Mouse (Mus musculus): ENCODE measurements around the gene Arhgap35. TPM values are rescaled to one million over a fixed set of nuclear protein-coding genes. Genes with fewer than 3 reads are reported as not detected.

Gene Arhgap35
- polyA plus RNA-seq, 1 experiment from 2014 or later = 40.0 TPM

DNA sequence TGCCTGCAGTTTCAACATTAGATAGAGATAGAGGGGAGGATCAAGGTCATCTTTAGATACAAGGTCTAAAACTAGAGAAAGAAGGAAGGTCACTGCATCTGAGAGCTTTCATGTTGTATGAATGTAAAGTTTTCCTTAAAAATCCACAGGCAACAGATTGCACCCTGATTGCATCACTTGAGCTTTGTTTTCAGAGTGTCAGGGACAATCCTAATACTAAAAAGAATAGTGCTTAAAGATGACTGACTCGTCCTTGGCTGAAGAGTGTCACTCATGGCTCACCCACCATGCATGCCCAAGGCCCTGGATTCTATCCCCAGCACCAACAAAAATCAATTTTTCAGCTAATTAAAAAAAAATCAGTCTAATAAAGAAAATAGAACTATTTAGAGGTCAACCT, 23.5 kb downstream of the Arhgap35 start:
- no peak overlapping the region for H3K9ac ChIP-seq
- ATAC-seq (ENCODE audit: low FRiP score) = no peak
- H3K36me3 ChIP-seq = 0 out of 2 replicates have a peak, but pooled peaks cover 8% of the 10 kb centered on the region
- 87% methylated on average over 1 of the region's 1 CpGs for WGBS
- no peaks in the 10 kb centered on the region for H3K9me3 ChIP-seq (replicated peaks)
- H3K4me3 ChIP-seq = no peak overlapping the region
- H3K4me2 ChIP-seq (replicated peaks) = no peak overlapping the region
- no peak overlapping the region for H3K27ac ChIP-seq
- H3K4me1 ChIP-seq = 0 out of 2 replicates have a peak, but pooled peaks cover 2% of the 10 kb centered on the region
- H3K27me3 ChIP-seq = no peaks in the 10 kb centered on the region

DNA sequence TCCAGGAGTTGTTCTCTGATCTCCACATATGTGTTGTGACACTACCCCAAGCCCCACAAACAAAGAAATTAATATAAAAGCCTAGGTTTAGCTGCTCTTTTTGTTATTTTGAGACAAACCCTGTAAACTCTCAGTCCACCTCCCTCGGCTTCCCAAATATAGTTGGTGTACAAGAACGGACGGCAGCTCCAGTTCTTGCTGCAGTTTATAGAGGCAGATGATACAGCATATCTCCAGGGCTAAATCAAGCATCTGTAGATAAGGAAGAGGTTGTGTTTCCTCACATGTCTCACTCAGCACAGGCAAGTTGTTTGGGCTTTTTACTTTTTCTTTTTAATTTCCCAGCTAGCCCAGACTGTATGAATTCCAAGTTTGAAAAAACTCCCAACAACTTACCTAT, 27.1 kb downstream of the Arhgap35 start:
- no peaks in the 10 kb centered on the region for H3K9me3 ChIP-seq (replicated peaks)
- 95% methylated on average over 3 of the region's 3 CpGs for WGBS

DNA sequence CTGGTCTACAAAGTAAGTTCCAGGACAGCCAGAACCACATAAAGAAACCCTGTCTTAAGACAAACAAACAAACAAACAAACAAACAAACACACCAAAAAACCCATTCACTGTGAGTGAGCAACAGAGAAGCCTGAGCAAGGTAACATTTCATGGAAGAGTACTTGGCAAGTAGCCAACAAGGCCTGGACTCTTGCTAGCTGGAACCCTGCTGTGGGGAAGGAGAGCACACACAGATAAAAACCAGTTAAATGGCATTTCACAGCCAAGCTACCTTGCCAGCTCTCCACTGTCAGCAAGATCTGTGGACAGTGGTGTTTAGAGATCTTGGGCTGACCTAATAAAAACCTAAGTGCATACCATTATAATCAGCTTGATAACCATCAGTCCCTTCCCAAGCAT, 30.4 kb downstream of the Arhgap35 start:
- ATAC-seq (ENCODE audit: low FRiP score) = no peak
- H3K36me3 ChIP-seq = no peaks in the 10 kb centered on the region
- no peak overlapping the region for H3K4me3 ChIP-seq
- H3K4me2 ChIP-seq (replicated peaks) = no peak overlapping the region
- H3K9me3 ChIP-seq (replicated peaks) = no peaks in the 10 kb centered on the region
- no peak overlapping the region for H3K27ac ChIP-seq
- peaks cover 17% of the 10 kb centered on the region for H3K4me1 ChIP-seq
- no peaks in the 10 kb centered on the region for H3K27me3 ChIP-seq
- no peak overlapping the region for H3K9ac ChIP-seq

More for the DNA sequence above, 27.1 kb downstream of the Arhgap35 start:
- H3K9ac ChIP-seq = no peak overlapping the region
- no peak overlapping the region for H3K27ac ChIP-seq
- H3K36me3 ChIP-seq = no peaks in the 10 kb centered on the region
- no peaks in the 10 kb centered on the region for H3K27me3 ChIP-seq
- ATAC-seq (ENCODE audit: low FRiP score) = no peak
- peaks cover 5% of the 10 kb centered on the region; the same call in 1 of the 2 replicates for H3K4me1 ChIP-seq
- no peak overlapping the region for H3K4me2 ChIP-seq (replicated peaks)
- no peak overlapping the region for H3K4me3 ChIP-seq

DNA sequence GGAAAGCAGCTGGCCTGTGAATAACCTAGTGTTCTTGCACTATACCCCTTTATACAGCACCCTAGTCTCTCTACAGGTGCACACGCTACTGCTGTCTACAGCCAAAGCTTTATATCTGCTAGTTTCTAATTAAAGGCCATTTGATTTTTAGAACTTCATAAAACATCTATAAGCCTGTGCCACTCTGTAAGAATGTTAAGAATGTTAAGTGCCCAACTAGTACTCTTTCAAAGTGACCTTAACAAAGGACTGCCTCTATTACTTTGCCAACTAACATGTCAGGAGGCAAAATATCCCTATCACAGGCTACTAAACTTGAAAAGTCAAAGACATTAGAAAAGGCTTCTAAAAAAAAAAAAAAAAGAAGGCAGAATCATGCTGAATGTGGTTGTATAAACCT, 31.0 kb downstream of the Arhgap35 start:
- Histone ChIP-seq H3K4me3 (no peak overlapping the region), H3K36me3 (no peaks in the 10 kb centered on the region), H3K4me1 (peaks cover 17% of the 10 kb centered on the region), H3K9ac (no peak overlapping the region), H3K27ac (no peak overlapping the region), H3K4me2 (replicated peaks) (no peak overlapping the region), H3K27me3 (no peaks in the 10 kb centered on the region), H3K9me3 (replicated peaks) (no peaks in the 10 kb centered on the region)
- WGBS = 93% methylated on average over 1 of the region's 1 CpGs
- no peak for ATAC-seq (ENCODE audit: low FRiP score)

- Histone ChIP-seq H3K9ac (no peak overlapping the region), H3K4me3 (no peak overlapping the region), H3K9me3 (replicated peaks) (no peaks in the 10 kb centered on the region), H3K27me3 (no peaks in the 10 kb centered on the region), H3K4me2 (replicated peaks) (no peak overlapping the region), H3K4me1 (peaks cover 17% of the 10 kb centered on the region), H3K27ac (no peak overlapping the region), H3K36me3 (no peaks in the 10 kb centered on the region)
- WGBS = 83% methylated on average over 3 of the region's 3 CpGs
- ATAC-seq (ENCODE audit: low FRiP score) = no peak
These were observed 32.5 kb downstream of the Arhgap35 start for GRCm38 (mm10) chr7:16582299-16582698.

DNA sequence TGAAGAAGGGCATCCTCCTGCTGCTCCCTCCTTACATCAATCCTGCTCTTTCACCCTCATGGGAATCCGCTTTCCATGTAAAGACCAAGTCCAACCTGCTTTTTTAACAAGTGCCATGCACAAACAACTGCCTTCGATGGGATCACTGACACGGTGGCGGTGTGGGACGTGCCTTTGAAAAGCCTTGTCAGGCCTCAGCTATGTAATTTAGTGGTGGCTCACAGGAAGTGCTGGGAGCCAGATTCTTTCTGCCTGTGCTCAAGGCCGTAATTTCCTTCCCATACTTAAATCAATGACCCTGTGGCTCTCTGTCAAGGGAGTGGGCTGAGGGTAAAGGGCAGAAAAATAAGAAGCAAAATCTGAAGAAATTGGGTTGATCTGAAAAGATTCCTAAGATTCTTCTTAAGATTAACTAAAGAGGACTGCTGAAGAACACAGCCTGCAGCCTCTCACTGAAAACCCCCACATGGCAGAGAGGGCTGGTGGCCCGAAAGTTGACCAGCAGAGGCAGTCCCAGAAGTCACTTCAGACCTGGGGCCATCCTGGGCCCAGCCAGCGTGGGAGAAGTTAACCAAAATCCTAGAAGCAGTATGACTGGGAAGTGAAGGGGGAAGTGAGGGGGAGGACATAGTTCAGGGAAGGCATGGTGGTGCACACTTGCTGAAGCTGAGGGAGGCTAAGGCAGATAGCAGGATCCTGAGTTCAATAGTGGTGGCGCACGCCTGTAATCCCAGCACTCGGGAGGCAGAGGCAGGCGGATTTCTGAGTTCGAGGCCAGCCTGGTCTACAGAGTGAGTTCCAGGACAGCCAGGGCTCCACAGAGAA, 33.3 kb downstream of the Arhgap35 start:
- H3K9me3 ChIP-seq (replicated peaks) = no peaks in the 10 kb centered on the region
- no peak overlapping the region for H3K27ac ChIP-seq
- H3K9ac ChIP-seq = no peak overlapping the region
- H3K4me2 ChIP-seq (replicated peaks) = no peak overlapping the region
- no peaks in the 10 kb centered on the region for H3K36me3 ChIP-seq
- peaks cover 17% of the 10 kb centered on the region for H3K4me1 ChIP-seq
- H3K4me3 ChIP-seq = no peak overlapping the region
- 75% methylated on average over 13 of the region's 13 CpGs for WGBS
- no peak for ATAC-seq (ENCODE audit: low FRiP score)
- H3K27me3 ChIP-seq = no peaks in the 10 kb centered on the region

GRCm38 (mm10) chr7:16576719-16577118, 38.1 kb downstream of the Arhgap35 start:
- Histone ChIP-seq H3K27ac (no peak overlapping the region), H3K4me3 (no peak overlapping the region), H3K27me3 (no peaks in the 10 kb centered on the region), H3K4me2 (replicated peaks) (no peak overlapping the region), H3K9ac (no peak overlapping the region), H3K4me1 (peaks cover 13% of the 10 kb centered on the region), H3K9me3 (replicated peaks) (no peaks in the 10 kb centered on the region), H3K36me3 (no peaks in the 10 kb centered on the region)
- ATAC-seq (ENCODE audit: low FRiP score) = no peak
- WGBS = 57% methylated on average over 1 of the region's 1 CpGs

DNA sequence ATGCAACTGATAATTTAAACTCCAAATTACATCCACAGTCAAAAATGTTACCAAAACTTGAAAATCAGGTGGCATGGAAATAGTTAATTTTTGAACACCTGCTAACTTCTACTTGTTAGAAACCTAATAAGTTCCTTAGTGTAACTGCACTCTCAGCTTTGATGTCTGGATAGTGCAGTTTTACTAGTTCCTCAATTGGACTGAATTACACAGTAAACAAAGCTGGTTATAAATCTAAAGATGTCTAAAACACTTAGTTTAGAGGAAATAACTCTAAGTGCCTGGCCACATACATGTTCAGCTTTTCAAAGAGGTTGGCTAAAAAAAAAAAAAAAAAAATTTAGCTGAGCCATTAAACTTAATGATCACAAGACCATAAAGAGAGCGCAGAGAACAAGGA, 43.6 kb downstream of the Arhgap35 start:
- H3K27ac ChIP-seq = no peak overlapping the region
- WGBS = 94% methylated on average over 1 of the region's 1 CpGs
- H3K9me3 ChIP-seq (replicated peaks) = no peaks in the 10 kb centered on the region
- no peaks in the 10 kb centered on the region for H3K27me3 ChIP-seq
- ATAC-seq (ENCODE audit: low FRiP score) = no peak
- no peak overlapping the region for H3K4me2 ChIP-seq (replicated peaks)
- H3K36me3 ChIP-seq = no peaks in the 10 kb centered on the region
- H3K4me3 ChIP-seq = no peak overlapping the region
- H3K4me1 ChIP-seq = peaks cover 5% of the 10 kb centered on the region; the same call in 1 of the 2 replicates
- no peak overlapping the region for H3K9ac ChIP-seq

DNA sequence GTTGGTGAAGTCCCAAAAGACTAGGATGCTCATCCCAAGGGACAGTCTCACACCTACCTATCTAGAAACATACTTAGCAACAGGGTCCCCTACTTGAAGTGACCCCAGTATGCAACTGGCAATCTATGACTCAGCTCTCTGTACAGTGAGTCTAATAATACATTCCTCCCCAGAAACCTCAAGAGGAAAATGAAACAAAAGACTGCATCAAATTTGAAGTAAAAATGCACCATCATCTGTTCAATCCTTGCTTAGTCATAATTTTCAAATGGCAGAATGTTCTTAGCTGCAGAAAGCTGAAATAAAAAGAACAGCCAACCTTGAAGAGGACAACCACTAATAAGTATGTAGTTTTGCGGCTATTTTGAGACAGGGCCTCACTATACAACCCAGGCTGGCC, 44.1 kb downstream of the Arhgap35 start:
- Histone ChIP-seq H3K4me2 (replicated peaks) (no peak overlapping the region), H3K9ac (no peak overlapping the region), H3K9me3 (replicated peaks) (no peaks in the 10 kb centered on the region), H3K36me3 (no peaks in the 10 kb centered on the region), H3K27me3 (no peaks in the 10 kb centered on the region), H3K27ac (no peak overlapping the region), H3K4me1 (peaks cover 5% of the 10 kb centered on the region; the same call in 1 of the 2 replicates), H3K4me3 (no peak overlapping the region)
- 88% methylated on average over 1 of the region's 1 CpGs for WGBS
- ATAC-seq (ENCODE audit: low FRiP score) = no peak

GRCm38 (mm10) chr7:16564491-16564890, 50.3 kb downstream of the Arhgap35 start:
- no peaks in the 10 kb centered on the region for H3K9me3 ChIP-seq (replicated peaks)
- H3K36me3 ChIP-seq = peaks cover 48% of the 10 kb centered on the region
- no peaks in the 10 kb centered on the region for H3K27me3 ChIP-seq
- no peak overlapping the region for H3K27ac ChIP-seq
- no peak overlapping the region for H3K4me2 ChIP-seq (replicated peaks)
- no peak for ATAC-seq (ENCODE audit: low FRiP score)
- H3K9ac ChIP-seq = no peak overlapping the region
- WGBS = 88% methylated on average over 8 of the region's 8 CpGs
- no peak overlapping the region for H3K4me3 ChIP-seq
- H3K4me1 ChIP-seq = no peaks in the 10 kb centered on the region

DNA sequence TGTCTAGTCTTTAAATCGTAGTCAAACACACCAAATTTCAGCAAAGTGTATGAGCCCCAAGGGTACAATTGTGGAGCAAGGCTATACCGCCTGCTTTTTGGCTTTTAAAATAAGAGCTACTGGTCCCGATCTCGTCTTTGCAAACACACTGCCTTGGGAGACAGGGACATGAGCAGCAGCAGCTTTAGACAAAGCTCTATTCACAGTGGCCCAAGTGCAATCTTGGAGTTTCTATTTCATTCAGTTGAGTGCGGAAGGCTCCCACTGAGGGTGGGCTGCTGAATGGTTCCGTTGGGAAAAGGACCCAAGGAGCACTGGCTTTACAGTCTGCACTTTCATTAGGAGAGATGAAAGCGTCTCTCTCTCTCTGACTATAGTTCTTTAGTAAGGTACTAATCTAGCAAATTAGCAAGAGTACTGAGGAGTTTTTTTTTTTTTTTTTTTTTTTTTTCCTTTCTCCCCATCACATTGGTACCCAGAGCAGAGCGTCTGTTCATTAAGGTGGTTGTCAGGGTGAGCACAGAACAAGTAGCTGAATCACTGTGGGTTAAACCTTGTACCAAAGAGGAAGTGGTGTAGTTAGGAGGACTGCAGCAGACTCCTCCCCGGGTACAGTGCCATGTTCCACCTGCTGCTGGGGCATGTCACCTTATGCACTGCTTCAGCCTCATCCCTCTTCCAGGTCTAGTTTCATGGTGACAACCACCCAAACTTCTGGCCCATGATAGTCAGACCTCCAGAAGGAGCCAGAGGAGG, 56.8 kb downstream of the Arhgap35 start:
- Histone ChIP-seq H3K36me3 (peaks cover 26% of the 10 kb centered on the region), H3K4me3 (no peak overlapping the region), H3K4me1 (peaks cover 16% of the 10 kb centered on the region; the same call in 1 of the 2 replicates), H3K27ac (no peak overlapping the region), H3K9ac (no peak overlapping the region), H3K4me2 (replicated peaks) (no peak overlapping the region), H3K9me3 (replicated peaks) (no peaks in the 10 kb centered on the region), H3K27me3 (no peaks in the 10 kb centered on the region)
- no peak for ATAC-seq (ENCODE audit: low FRiP score)
- 64% methylated on average over 9 of the region's 9 CpGs for WGBS

GRCm38 (mm10) chr7:16557251-16557650, 57.5 kb downstream of the Arhgap35 start:
- H3K4me3 ChIP-seq = no peak overlapping the region
- peaks cover 21% of the 10 kb centered on the region for H3K36me3 ChIP-seq
- no peak overlapping the region for H3K27ac ChIP-seq
- no peak overlapping the region for H3K4me2 ChIP-seq (replicated peaks)
- H3K4me1 ChIP-seq = peaks cover 16% of the 10 kb centered on the region; the same call in 1 of the 2 replicates
- H3K27me3 ChIP-seq = no peaks in the 10 kb centered on the region
- no peak overlapping the region for H3K9ac ChIP-seq
- WGBS = 55% methylated on average over 4 of the region's 4 CpGs
- H3K9me3 ChIP-seq (replicated peaks) = no peaks in the 10 kb centered on the region
- no peak for ATAC-seq (ENCODE audit: low FRiP score)
